Comparison of ENCODE assay signal across 8 mouse cellular contexts in the genomic region with DNA sequence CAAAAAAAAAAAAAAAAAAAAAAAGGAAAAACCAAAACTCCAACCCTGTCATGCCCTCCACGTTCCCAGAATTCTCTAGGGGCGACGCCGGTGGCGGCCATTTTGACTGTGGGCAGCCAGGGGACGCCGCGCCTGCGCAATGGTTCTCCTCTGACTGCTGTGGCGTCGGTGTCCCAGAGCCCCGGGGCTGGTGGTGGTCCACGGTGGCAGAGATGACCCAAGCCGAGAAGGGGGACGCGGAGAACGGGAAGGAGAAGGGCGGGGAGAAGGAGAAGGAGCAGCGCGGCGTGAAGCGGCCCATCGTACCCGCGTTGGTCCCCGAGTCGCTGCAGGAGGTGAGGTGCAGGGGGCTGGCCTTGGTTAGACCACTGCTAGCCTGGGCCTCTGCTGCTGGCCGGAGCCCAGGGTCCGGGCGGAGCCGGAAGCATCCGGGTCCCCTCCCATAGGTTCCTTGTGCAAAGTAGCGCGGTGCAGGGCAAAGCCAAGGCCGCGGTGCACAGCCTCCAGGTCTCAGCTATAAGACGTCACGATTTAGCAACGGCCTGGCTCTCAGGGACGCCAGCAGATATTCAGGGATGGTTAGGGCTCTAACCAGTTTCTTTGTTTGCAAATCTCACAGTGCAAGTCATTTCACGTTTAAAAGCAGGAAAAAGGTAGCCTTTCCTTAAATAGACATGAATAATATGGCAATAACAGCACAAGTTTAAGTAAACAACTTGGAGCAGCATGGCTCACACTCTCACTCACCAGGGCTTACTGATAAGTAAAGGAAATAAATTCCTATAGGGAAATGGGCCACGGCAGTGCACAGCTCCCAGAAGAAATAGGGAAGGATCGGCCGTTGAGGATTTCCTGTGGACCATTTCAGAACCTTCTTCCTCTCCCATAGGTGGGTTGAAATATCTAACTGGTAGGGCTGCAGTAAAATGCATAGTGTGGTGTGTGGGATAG. TPM values are rescaled to one million over a fixed set of nuclear protein-coding genes. Genes with fewer than 3 reads are reported as not detected.
DNase-seq lines count a peak whose midpoint lies in the region; ATAC-seq lines count a peak whose summit lies in the region.

A gene (plus strand): TSS at position 84 of the 951 bp plus-strand sequence.

- H3K27me3 ChIP-seq in megakaryocyte, embryonic 14.5 days (replicated peaks) = no peaks in the 10 kb centered on the region

- peaks cover 74% of the 10 kb centered on the region for H3K36me3 ChIP-seq in megakaryocyte, embryonic 14.5 days (replicated peaks; ENCODE audit: low read length)

- H3K9me3 ChIP-seq in megakaryocyte, embryonic 14.5 days = peaks cover 4% of the 10 kb centered on the region

- peaks cover 32% of the 10 kb centered on the region for H3K4me1 ChIP-seq in megakaryocyte, embryonic 14.5 days

- peak; percentile 93 for DNase-seq in ZHBTc4 (ENCODE audit: low read depth, low spot score)
- DNase-seq in gastrocnemius, adult 8-10 months (ENCODE audit: low spot score in 2 of 2) = peak; percentile 82 to 87
- DNase-seq in hindlimb bud, embryonic 11.5 days (ENCODE audit: extremely low spot score, low read depth, low spot score) = peak; percentile 71
- DNase-seq in left cerebral cortex, adult 8-10 months (ENCODE audit: low spot score in 2 of 2) = peak; percentile 83 to 86
- DNase-seq in right cerebral cortex, postnatal 10 days (ENCODE audit: low spot score in 2 of 2) = peak; percentile 94 to 97
- DNase-seq in urinary bladder, postnatal 25 days (ENCODE audit: low spot score) = peak; percentile 95

- H3K4me3 ChIP-seq in megakaryocyte, embryonic 14.5 days (replicated peaks) = peak within 1 kb of the TSS; percentile 97

- peak; percentile 94 for ATAC-seq in common myeloid progenitor, adult 5-6 weeks (replicated peaks; ENCODE audit: low read depth, poor library complexity, severe bottlenecking)

RNA-seq across cellular contexts. Expression of the gene that starts here (rescaled TPM):
- 25.1 and 41.0 TPM in 2 replicates for total RNA-seq in common myeloid progenitor, adult 5-6 weeks (2017)
- total RNA-seq in gastrocnemius, adult 8-10 months (2022) = 10 to 100 TPM; 31.3 to 36.8 (median 33.2) TPM
- 10 to 100 TPM; 81.1 to 94.3 (median 86.4) TPM for total RNA-seq in left cerebral cortex, adult 8-10 months (2022)
- polyA plus RNA-seq in megakaryocyte, embryonic 14.5 days (2012; ENCODE audit: insufficient read depth, low replicate concordance) = 0.81 and 18.7 TPM in 2 replicates

Comparison
In these comparisons a context has a peak if more than half of its experiments do, and no peak if none do; other contexts are left out.
1. Peak in every context shown above with its lines: DNase-seq, ATAC-seq and H3K4me3 ChIP-seq.